Mouse (Mus musculus) hindbrain, postnatal 0 days (tissue): ENCODE data around the gene Arhgap9. TPM values are rescaled to one million over a fixed set of nuclear protein-coding genes. Genes with fewer than 3 reads are reported as not detected.

ENCODE experiments used
- ATAC-seq: fragments of 200-750 bp; cut with Nextera tagmentation; 2 replicates; pipeline ENCODE4 v1.8.0; 2017; ENCODE audit warnings: mild to moderate bottlenecking, moderate TSS enrichment, moderate library complexity
- DNase-seq: peaks from one replicate; pipeline ENCODE4 v3.0.0-alpha.2; 2015; ENCODE audit warnings: low spot score
- H3K27ac ChIP-seq: fragments of 300-500 bp; sonication (generic); 2 replicates; pipeline ENCODE4 v1.5.1; 2014; ENCODE audit warnings: mild to moderate bottlenecking
- H3K27me3 ChIP-seq: fragments of 300-500 bp; sonication (generic); 2 replicates; pipeline ENCODE4 v1.6.1; 2014; ENCODE audit warnings: low read length, mixed read lengths; ENCODE audit not compliant: insufficient read depth
- H3K36me3 ChIP-seq: fragments of 300-500 bp; sonication (generic); 2 replicates; pipeline ENCODE4 v1.6.1; 2014; ENCODE audit warnings: low read length, mixed read lengths; ENCODE audit not compliant: insufficient read depth
- H3K4me1 ChIP-seq: fragments of 300-500 bp; sonication (generic); 2 replicates; pipeline ENCODE4 v1.6.1; 2014; ENCODE audit warnings: antibody characterized with exemption, low read length, mixed read lengths; ENCODE audit not compliant: insufficient read depth
- H3K4me2 ChIP-seq: fragments of 300-500 bp; sonication (generic); 2 replicates; pipeline ENCODE4 v1.6.1; 2014; ENCODE audit warnings: low read depth, mild to moderate bottlenecking, low read length, moderate library complexity, mixed read lengths
- H3K4me3 ChIP-seq: fragments of 300-500 bp; sonication (generic); 2 replicates; pipeline ENCODE4 v1.5.1; 2014; ENCODE audit warnings: low read length
- H3K9ac ChIP-seq: fragments of 300-500 bp; sonication (generic); replicated peaks from 2 replicates; pipeline ENCODE4 v1.6.1; 2014; ENCODE audit warnings: mild to moderate bottlenecking, low read length, moderate library complexity, mixed read lengths
- H3K9me3 ChIP-seq: fragments of 300-500 bp; sonication (generic); 2 replicates; pipeline ENCODE4 v1.6.1; 2016; ENCODE audit warnings: low read length, mixed read lengths
- CTCF ChIP-seq: IDR thresholded peaks from 2 replicates; pipeline ENCODE4 v1.5.1; 2016; ENCODE audit warnings: antibody characterized with exemption, control low read depth, low read depth
- WGBS: fragments of 180-500 bp; shearing (Covaris S2); extraction: QIAGEN DNeasy Blood & Tissue Kit; methylation state at CpG from one replicate; pipeline ENCODE4 v1.1.7; 2014; 5-methylcytosine and 5-hydroxymethylcytosine counted together
- polyA plus RNA-seq: library from polyadenylated mRNA; unstranded; fragments of >200 nt; fragmentation: Nextera tagmentation; extraction: Ambion mirVana; gene quantifications from 2 replicates; pipeline ENCODE4 v1.2.1, GENCODE M21; 2015
- total RNA-seq: library from RNA; depleted of rRNA; stranded (reverse); fragments of >200 nt; gene quantifications from 2 replicates; pipeline ENCODE4 v1.2.3, GENCODE M21; 2014

Arhgap9 gene
- total and polyA plus RNA-seq, 2 experiments from 2014 or later = 1.2 to 1.5 TPM

DNA sequence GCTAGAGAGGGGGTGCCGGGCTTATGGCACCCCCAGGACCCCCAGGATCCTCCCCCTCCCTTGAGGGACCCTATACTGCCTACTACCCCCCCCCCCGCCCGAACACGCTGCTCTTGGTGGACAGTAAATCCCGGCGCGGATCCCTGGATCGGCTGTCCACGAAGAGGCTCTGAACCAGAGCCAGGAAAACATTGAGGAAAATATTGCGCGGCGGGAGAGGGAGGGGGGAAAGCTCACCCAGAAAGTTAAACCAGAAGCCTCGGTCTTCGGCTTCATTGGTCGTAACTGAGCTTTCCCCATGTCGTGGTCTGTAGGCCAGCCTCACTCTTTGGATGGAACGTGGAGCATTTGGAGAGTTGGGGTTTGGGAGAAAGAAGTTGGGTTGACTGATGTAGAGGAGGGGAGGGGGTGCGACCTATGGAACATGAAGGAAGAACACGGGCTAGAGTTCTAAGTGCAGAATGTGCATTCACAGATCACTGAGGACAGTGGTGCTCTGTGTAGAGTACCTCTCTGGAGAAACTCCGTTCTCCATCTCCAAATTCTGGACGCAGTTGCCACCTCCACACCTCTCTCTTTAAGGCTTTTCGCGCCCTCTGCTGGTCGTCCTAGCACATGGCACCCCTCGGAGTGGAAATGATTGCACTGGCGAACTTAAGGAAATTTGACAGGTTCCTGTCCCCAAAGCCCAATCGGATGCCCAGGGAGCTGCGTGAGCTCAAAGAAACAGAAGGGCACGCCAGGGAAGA, 20.3 kb downstream of the Arhgap9 start, which contains the start of gene Gli1:
TSS of gene Gli1 (minus strand) at position 84 of the 749 bp plus-strand sequence.
- WGBS = 1% methylated on average over 29 of the region's 29 CpGs
- peak within 1 kb of the TSS; percentile 20; the same call in 1 of the 2 replicates for H3K27ac ChIP-seq
- H3K4me3 ChIP-seq = peak within 1 kb of the TSS; percentile 37
- H3K27me3 ChIP-seq = peaks cover 13% of the 10 kb centered on the region; the same call in 1 of the 2 replicates
- 0 out of 2 replicates have a peak within 1 kb of the TSS, but pooled peaks have one; percentile 5 for H3K9ac ChIP-seq
- no peaks in the 10 kb centered on the region for H3K36me3 ChIP-seq
- DNase-seq (peak; percentile 87), ATAC-seq (peak; percentile 54)
- H3K9me3 ChIP-seq = no peaks in the 10 kb centered on the region
- peaks cover 11% of the 10 kb centered on the region for H3K4me1 ChIP-seq
- peak within 1 kb of the TSS; percentile 68 for H3K4me2 ChIP-seq
- TF ChIP-seq CTCF = peak; percentile 93

- H3K27ac ChIP-seq = no peak overlapping the region
- DNase-seq (no peak), ATAC-seq (no peak)
- peaks cover 11% of the 10 kb centered on the region for H3K4me1 ChIP-seq
- no peak overlapping the region for H3K9ac ChIP-seq
- WGBS = 66% methylated on average over 3 of the region's 3 CpGs
- no peaks in the 10 kb centered on the region for H3K36me3 ChIP-seq
- no peak for TF ChIP-seq CTCF
- H3K4me3 ChIP-seq = no peak overlapping the region
- peaks cover 13% of the 10 kb centered on the region; the same call in 1 of the 2 replicates for H3K27me3 ChIP-seq
- no peaks in the 10 kb centered on the region for H3K9me3 ChIP-seq
- no peak overlapping the region for H3K4me2 ChIP-seq
These were observed 21.3 kb downstream of the Arhgap9 start for GRCm38 (mm10) chr10:127343029-127343428.

DNA sequence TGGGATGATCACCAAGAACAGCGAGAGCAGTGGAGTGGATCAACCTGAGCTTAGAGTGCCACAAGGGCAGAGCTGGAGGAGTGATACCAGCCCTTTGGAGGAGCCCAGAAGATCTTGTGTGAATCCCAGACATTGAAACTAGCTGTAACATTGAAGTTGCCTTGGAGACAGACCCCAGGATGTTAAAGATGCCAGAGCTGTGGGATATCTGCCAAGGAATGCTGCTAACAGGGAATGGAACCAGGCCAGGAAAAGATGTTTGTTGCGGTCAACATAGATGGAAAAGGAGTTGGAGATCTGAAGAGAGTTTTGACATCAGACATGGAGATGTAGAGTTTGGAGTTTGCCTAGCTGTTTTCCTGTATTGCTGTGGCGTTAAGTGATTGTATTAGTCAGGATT, 24.4 kb downstream of the Arhgap9 start:
- no peaks in the 10 kb centered on the region for H3K9me3 ChIP-seq
- H3K4me2 ChIP-seq = no peak overlapping the region
- WGBS = 84% methylated on average over 3 of the region's 3 CpGs
- TF ChIP-seq CTCF = no peak
- H3K27me3 ChIP-seq = 0 out of 2 replicates have a peak, but pooled peaks cover 4% of the 10 kb centered on the region
- ATAC-seq (no peak), DNase-seq (no peak)
- no peaks in the 10 kb centered on the region for H3K36me3 ChIP-seq
- H3K27ac ChIP-seq = no peak overlapping the region
- H3K9ac ChIP-seq = no peak overlapping the region
- H3K4me3 ChIP-seq = no peak overlapping the region
- H3K4me1 ChIP-seq = no peaks in the 10 kb centered on the region

DNA sequence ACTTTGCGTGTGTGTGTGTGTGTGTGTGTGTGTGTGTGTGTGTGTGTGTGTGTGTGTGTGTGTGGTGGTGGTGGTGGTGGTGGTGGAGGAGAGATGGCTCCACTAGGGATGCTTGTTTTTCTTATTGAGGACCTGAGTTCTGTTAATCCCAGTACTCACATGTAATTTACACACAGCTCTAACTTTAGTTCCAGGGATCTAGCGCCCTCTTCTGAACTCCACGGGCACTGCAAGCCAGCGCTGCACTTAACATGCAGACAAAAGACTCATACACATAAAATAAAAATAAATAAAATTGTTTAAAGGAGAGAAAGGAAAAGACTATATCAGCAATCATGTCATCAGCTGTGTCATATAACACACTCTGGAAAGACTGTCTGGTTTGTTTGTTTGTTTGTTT, 27.2 kb downstream of the Arhgap9 start:
- DNase-seq = no peak
- H3K27ac ChIP-seq = no peak overlapping the region
- H3K4me2 ChIP-seq = no peak overlapping the region
- ATAC-seq = no peak
- H3K27me3 ChIP-seq = no peaks in the 10 kb centered on the region
- peak; percentile 34 for TF ChIP-seq CTCF
- no peak overlapping the region for H3K4me3 ChIP-seq
- 69% methylated on average over 4 of the region's 4 CpGs for WGBS
- no peak overlapping the region for H3K9ac ChIP-seq
- no peaks in the 10 kb centered on the region for H3K36me3 ChIP-seq
- H3K4me1 ChIP-seq = no peaks in the 10 kb centered on the region
- H3K9me3 ChIP-seq = no peaks in the 10 kb centered on the region

DNA sequence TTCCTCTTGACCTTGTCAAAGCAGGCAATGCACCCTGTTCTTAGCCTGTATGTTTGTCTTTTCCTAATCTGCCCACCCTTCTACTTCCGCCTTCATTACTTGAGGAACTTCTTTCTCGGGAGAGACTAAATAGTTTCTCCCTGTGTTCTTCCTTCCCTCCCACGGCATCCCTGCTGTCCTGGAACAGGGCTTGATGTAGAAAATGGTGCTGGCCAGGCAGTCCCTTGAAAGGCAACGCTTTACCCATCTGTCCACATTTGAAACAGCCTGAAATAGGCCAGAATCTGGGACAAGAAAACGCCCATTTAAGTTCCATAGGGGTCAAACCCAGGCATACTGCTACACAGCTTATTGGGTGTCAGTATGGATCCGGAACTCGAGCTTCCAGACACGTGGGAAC, 28.0 kb downstream of the Arhgap9 start:
- Histone ChIP-seq H3K36me3 (no peaks in the 10 kb centered on the region), H3K27ac (no peak overlapping the region), H3K27me3 (no peaks in the 10 kb centered on the region), H3K4me2 (no peak overlapping the region), H3K4me3 (no peak overlapping the region), H3K9ac (no peak overlapping the region), H3K4me1 (no peaks in the 10 kb centered on the region), H3K9me3 (no peaks in the 10 kb centered on the region)
- no peak for ATAC-seq
- DNase-seq = no peak
- WGBS = 77% methylated on average over 8 of the region's 8 CpGs
- no peak for TF ChIP-seq CTCF

- H3K9me3 ChIP-seq = no peaks in the 10 kb centered on the region
- no peak overlapping the region for H3K9ac ChIP-seq
- ATAC-seq (peak; percentile 67; the same call in 1 of the 2 replicates), DNase-seq (peak; percentile 77)
- H3K4me3 ChIP-seq = peak overlapping the region; percentile 14; the same call in 1 of the 2 replicates
- peak overlapping the region; percentile 48 for H3K4me2 ChIP-seq
- H3K27me3 ChIP-seq = no peaks in the 10 kb centered on the region; the same call in 1 of the 2 replicates
- no peaks in the 10 kb centered on the region for H3K36me3 ChIP-seq
- peak; percentile 87 for TF ChIP-seq CTCF
- H3K27ac ChIP-seq = no peak overlapping the region
- H3K4me1 ChIP-seq = no peaks in the 10 kb centered on the region
- 11% methylated on average over 24 of the region's 24 CpGs for WGBS
These were observed 29.0 kb downstream of the Arhgap9 start for GRCm38 (mm10) chr10:127350594-127351284.
